Mouse (Mus musculus) cerebellum, adult 11-12 months (tissue): ENCODE results near the gene Mars.
"Not testable (repeated sequence)": the region's sequence is repeated elsewhere in the genome, so short reads cannot be mapped to it uniquely, and the experiment has no call there.

Source experiments
- DNase-seq: peaks from one replicate; pipeline ENCODE4 v3.0.0; 2022

The Mars gene

GRCm38 (mm10) chr10:127310523-127311475, 787 bp downstream of the Mars start:
- DNase-seq: no peak

GRCm38 (mm10) chr10:127309167-127309566, 2.4 kb downstream of the Mars start:
- not testable (repeated sequence) for DNase-seq

- no peak for DNase-seq
Observed at GRCm38 (mm10) chr10:127303136-127303535, 8.4 kb downstream of the Mars start.

DNA sequence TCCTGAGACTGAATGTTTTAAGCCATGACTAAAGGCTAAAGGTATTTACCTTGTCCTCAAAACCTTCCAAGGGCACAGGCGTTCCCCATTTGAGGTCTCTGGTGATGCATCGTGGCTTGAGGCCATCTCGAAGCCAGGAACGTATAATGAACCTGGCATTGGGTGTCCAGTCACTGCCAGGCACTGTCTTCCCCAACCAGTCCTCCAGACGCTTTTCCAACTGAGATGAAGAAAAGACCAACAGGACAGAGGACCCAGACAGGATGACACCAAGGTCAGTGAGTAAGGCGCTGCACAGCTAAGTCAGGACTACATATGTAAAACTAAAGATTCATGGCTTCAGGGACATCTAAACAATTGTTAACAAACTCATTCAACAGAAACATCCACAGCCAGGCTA, 11.2 kb downstream of the Mars start:
- no peak for DNase-seq

DNA sequence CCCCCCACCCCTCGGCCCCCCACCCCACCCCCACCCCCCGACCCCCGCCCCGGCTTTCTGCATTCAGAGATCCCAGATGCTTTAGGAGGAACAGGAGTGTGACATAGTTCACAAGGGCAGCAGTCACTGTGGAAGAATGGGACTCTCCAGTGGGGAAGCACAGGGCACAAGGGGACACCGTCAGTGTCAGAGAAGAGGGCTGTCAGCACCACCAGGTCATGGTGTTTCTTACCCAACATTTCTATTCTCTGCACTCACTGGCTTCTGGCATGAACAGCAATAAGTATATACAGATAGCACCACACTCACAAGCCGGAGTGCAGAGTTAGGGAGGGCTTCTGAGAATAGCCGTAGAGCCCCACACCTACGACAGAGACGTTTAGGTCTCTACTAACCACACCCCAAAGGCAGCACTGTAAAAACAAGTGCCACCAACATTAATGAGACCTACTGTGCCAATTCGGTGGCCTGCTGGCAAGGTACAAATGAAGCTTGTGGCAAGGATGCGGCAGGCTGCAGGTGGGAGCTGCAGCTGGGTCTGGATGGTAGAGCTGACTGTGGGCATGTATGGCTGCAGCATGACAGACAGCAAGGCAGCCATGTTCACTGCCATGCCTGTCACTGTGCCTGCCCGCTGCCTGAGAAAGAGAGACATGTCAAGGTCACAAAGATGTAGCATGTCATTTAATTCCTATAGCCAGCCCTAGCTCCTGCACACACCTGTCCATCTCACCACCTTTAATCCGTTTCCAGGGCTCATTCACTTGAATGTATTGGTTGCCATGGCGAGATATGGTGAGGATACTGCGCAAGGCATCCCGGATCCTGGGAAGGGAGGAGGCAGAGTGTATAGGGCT, 14.3 kb downstream of the Mars start:
- DNase-seq: no peak

GRCm38 (mm10) chr10:127295986-127296794, 15.4 kb downstream of the Mars start:
- no peak for DNase-seq

DNA sequence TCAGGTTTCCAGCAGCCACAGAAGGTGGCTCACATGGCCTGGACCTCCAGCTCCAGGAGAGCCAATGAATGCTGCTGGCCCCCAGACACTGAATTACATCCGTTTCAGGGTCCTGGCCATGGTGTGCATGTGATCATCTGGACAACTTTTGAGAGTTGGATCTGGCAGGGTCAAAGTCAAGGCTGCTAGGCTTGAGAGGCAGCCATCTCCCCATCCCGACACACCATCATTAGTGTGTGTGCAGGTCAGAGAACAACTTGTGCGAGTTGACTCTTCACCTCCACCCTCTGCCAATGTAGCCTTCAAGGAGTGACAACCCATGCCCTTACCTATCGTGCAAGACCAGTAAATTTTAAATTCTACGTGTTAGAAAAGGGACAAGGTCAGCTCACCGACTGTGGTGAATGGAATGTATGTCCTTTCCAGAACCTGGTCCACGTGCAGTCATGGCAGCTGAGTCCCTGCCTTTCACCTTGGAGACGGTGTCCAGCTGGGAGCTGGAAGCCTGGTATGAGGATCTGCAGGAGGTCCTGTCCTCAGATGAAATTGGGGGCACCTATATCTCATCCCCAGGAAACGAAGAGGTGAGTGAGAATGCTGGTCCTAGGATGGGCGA, 16.6 kb downstream of the Mars start:
- DNase-seq: no peak

- no peak for DNase-seq
Observed at GRCm38 (mm10) chr10:127293590-127294113, 17.9 kb downstream of the Mars start.

GRCm38 (mm10) chr10:127292987-127293538, 18.5 kb downstream of the Mars start:
- DNase-seq: no peak

DNA sequence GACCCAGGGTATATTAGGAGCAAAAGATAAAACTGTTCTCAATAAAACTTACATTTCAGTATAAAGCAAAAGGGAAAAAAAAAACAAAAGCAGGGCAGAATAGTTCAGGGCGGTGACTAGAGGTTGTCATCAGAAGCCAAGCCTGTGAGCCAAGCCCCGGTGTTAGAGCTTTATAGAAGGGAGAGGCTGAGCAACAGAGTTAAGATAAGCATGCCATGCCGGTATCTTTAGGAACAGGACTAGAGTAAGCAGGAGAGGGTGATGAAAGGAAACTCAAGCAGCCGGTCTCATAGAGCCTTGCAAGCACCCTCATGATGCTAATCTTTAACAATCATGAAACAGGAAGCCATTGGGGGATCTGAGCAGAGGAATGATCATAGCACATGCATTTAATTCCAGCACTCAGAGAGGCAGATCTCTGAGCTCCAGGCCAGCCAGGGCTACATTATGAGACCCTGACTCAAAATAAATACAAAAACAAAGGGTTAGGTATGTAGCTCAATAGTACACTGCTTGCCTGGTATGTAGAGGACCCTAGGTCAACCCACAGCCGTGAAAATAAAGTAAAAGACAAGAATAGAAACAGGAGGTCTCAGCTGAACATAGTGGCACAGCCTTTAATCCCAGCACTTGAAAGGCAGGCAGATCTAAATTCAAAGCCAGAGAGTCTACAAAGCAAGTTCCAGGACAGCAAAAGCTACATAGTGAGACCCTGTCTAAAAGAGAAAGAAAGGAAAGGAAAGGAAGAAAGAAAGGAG, 19.5 kb downstream of the Mars start:
- DNase-seq: no peak

DNA sequence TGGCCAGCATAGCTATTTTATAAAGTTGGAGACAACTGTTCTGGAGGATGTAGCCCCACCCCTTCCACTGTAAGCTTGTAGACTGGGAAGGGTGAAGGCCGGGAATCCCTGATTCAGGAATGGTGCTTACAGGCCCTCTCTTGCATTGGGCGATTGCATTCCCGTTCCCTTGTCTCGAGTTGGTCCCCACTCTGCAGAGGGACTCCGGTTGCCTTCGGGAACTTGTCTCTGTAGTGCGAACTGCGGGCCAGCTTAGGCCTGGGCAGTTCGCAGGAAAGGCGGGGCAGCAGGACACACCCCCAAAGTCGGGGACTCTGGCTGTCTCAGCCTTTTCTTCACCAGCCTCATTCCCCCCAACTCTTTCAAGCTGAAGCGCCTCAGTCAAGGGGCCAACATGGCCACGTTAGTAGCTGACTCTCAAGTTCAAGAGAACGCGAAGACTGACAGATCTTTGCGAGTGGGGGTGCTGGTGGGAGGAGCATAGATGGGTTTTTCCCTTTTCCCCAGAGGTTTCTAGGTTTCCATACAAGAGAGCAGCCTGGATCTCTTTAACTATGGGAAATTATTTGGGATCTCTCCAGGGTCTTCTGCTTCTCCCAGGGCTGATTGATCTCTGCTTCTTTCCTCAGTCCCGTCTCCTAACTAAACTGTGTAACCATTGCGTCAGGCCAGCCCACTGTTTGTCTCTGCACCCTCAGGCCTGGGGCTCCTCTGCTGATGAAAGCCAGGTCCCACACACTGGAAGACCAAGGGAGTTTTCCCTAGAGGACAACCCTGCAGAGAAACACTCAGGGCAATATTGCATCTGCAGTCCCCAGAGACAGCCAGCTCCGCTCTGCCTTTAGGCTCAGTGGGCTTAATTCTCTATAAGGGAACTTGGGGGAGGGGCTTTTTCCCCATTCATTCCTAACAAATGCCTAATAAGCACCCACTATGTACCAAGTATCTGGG, 20.4 kb downstream of the Mars start:
- DNase-seq: peak; percentile 77

DNA sequence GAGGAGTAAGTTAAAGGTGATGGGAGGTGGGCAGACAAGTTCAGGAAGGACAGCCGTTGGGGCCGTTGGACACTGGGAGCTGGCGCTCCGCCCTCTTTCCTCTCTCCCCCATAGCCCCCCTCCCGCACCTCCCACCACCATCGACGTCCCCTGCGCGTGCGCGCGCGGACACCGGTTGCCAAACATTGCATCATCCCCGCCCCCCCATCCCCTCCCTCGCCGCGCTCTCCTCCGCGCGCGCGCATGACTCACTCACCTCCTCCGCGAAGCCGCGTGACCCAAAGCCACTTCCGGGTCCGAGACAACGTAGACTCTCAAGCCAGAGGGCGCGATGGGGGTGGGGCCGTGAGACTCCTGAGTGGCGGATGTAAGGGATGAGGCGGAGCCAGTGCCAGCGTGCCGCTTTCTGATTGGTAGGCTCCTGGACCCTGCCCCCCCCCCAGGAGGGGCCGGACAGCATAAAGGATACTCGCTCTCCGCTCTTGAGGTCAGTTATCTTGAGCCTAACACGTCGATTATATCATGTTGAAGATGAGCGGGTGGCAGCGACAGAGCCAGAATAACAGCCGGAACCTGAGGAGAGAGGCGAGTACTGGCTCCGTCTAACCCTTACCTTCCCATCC, 21.2 kb downstream of the Mars start:
- peak; percentile 100 for DNase-seq

DNA sequence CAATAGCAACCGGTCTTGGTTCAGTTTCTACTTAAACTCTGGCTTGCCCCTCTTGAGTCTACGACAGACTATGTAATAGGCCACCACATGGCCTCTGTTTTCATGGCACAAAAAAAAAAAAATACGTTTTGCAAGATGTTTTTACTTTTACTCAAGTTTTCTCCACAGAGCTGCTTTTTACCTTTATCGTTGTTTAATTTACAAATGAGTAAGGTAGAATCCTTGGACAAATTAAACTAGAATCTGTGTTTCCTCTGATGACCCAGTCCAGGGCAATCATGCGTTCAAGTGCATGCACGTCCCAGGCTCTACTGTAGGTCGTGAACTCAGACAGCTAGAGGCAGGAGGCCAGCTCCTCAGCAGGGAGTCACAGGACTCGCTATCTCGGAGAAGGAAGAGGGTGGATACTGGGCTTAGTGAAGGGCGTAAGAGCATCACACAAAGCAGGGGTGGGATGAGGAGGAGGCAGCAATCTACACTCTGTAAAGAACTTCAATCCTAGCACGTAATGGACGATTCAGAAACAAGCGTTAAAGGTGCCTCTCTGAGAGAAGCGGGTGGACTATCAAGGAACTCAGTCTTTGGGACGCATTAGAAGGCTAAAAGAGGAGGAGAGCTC, 21.9 kb downstream of the Mars start:
- DNase-seq: peak; percentile 89

DNA sequence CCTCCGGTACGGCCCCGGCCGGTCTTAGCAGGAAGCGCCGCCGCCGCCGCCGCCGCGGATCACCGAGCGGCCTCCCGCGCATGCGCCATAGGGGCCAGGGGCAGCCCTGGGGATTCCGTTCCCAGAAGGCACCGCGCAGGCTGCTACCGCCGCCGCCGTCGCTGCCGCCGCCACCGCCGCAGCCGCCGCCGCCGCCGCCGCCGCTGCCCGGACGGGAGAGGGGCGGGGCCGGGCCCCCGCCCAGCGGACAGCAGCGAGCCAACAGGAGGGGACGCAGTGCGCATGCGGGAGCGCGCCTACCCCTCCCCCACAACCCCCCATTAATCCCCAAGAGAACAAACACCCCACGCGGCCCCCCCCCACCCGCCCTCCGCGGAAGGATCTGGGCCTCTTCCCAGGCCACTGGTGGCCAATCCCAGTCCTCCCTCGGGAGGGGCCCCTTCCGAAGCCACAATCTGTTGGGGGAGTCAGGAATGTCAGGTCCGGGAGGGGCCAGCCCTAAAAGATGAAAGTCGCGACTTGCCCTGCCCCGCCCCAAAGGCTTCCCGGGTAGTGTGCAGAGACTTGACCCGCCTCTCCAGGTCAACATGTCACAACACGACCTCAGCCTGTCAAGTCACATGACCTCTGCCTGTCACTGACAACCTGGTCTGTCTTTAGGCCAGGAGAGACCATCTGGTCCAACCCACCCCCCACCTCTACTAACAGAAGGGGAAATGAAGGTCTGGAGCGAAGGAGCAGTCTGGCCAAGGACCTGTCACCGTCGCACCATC, 22.6 kb downstream of the Mars start, which contains the start of gene Mbd6:
TSS of gene Mbd6 (minus strand) at position 219 of the 773 bp plus-strand sequence.
- peak; percentile 96 for DNase-seq

DNA sequence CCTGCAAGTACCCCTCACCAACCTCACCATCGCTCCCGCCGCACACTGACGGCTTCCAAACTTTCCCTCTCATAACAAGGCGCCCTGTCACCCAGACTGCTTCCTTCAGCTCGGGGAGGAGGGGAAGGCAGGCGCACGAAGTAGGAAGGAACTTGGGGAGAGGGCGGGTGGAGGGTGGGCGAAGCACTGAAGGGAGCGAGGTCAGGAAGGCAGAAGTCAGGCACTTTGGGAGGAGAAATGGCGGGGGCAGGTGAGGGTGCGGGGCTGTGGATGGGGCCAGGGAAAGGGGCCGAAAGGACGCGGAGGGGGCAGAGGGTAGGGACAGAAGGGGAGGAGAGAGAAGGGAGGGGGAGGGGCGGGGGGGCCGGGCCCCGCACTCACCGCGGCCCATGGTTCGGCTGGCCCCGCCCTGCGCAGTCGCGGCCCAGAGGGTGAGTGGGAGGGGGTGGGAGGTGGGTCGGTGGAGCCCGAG, 23.2 kb downstream of the Mars start:
- no peak for DNase-seq

DNA sequence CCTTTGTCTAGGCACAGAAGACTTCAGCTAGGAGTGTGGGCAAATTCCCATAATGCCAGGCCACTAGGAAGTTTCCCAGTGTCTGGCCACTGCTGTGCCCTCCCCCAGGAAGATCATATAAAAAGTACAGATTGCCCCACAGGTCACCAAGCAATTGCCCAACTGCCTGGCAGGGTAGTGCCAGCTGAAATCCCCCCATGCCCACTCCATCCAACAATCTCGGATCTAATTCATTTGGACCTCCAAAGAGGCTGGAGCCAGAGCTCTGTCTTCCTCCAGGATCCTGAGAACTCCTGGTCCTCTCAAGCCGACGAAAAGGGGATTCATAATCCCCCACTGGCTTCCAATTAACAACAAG, 23.7 kb downstream of the Mars start:
- no peak for DNase-seq

DNA sequence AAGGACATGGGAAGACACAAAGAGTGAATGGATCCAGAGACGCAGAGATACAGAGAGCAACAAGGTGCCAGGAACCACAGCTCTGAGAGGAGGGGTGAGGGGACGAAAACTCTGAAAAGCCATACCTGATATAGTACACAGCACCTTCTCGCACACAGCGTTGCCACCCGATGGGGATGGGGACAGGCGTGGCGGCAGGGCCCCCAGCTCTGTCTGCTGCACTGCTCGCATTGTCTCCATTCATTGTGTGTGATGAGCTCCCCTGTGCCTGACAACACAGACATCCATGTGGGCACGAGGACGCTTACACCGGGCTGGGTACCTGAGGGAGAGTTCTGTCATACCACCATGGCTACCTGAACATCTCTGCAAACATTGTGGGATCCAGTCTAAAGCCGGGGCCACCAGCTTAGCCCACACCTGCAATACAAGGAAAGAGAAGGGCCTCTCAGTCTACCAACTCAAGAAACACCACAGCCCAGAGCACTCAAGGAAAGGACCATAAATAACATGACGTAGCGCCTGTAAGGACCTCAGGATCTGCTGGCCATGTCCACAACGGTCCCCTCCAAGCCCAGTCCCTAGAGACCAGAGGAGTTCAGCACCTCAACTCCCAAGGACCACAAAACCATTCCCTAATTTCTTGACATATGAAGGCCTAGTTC, 24.2 kb downstream of the Mars start:
- peak; percentile 62 for DNase-seq
